Comparison of ENCODE assay signal across 28 mouse cellular contexts in the genomic region with DNA sequence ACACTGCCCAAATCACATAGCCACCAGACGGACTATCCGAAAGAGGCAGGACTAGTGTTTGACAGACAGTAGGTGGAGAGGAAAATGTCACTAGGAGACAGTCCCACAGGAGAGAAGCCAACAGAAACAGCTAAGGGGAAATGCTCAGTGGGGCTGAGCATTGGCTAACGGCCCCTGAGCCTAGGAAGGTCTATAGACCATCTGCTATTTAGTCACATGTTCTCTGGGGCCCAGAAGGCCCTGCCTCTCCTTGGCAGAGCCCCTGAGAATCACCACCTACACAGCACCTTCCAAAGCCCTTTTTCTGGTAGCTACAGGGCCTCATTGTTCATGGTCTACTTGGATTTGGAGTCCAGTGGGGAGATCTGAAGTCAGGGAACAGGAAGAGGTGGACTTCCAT.
"Had no signal": no experiment of that assay in that cellular context is flagged by ENCODE, and none has a peak within 500 bp of the region (broad histone marks: within the 10 kb centered on the region; RNA-seq: fewer than 3 reads in every experiment).

No protein-coding gene starts in this region.

- H3K4me3 ChIP-seq: heart, adult 2 months; heart, embryonic 13.5 days; heart, embryonic 15.5 days; intestine, embryonic 15.5 days; layer of hippocampus, adult 2 months; left cerebral cortex, adult 2 months; limb, embryonic 10.5 days; limb, embryonic 12.5 days; liver, embryonic 13.5 days; liver, embryonic 15.5 days had no signal

- DNase-seq: gastrocnemius, postnatal 14 days; gastrocnemius, postnatal 36 days; heart, adult 11 months; heart, adult 2 months; heart, postnatal 14 days; heart, postnatal 36 days; kidney, adult 18-20 months; kidney, adult 8-10 months; kidney, postnatal 10 days; kidney, postnatal 25 days; kidney, postnatal 4 days; liver; liver, embryonic 13.5 days; liver, postnatal 0 days had no signal

- H3K9ac ChIP-seq: heart, embryonic 13.5 days; heart, embryonic 15.5 days; hindbrain, embryonic 14.5 days; intestine, embryonic 15.5 days; limb, embryonic 12.5 days; liver, embryonic 13.5 days; liver, embryonic 15.5 days; liver, postnatal 0 days had no signal

- ATAC-seq: hindbrain, embryonic 16.5 days; inflammation-experienced regulatory T-cells, adult 6 months; intestine, embryonic 15.5 days; intestine, postnatal 0 days; liver, postnatal 0 days had no signal

- H3K4me2 ChIP-seq: heart, embryonic 11.5 days; heart, embryonic 13.5 days; heart, embryonic 15.5 days; hindbrain, embryonic 14.5 days; intestine, embryonic 15.5 days; limb, embryonic 12.5 days; liver, embryonic 11.5 days; liver, embryonic 13.5 days; liver, embryonic 15.5 days had no signal

- H3K27ac ChIP-seq: heart, adult 2 months; heart, embryonic 13.5 days; heart, embryonic 15.5 days; hindbrain, embryonic 14.5 days; intestine, embryonic 15.5 days; layer of hippocampus, adult 2 months; left cerebral cortex, adult 2 months; limb, embryonic 10.5 days; limb, embryonic 12.5 days; liver, embryonic 13.5 days; liver, embryonic 15.5 days had no signal

- H3K27me3 ChIP-seq: intestine, embryonic 15.5 days; liver, embryonic 13.5 days; liver, embryonic 15.5 days had no signal

- H3K9me3 ChIP-seq: heart, embryonic 15.5 days; intestine, embryonic 15.5 days; limb, embryonic 10.5 days; liver, embryonic 15.5 days had no signal

- H3K36me3 ChIP-seq: heart, embryonic 13.5 days; heart, embryonic 15.5 days; intestine, embryonic 15.5 days; limb, embryonic 10.5 days; limb, embryonic 12.5 days; liver, embryonic 13.5 days; liver, embryonic 15.5 days had no signal

- H3K4me1 ChIP-seq: heart, embryonic 13.5 days; heart, embryonic 15.5 days; intestine, embryonic 15.5 days; liver, embryonic 13.5 days; liver, embryonic 15.5 days had no signal
